Mouse (Mus musculus): Measurements from ENCODE around the gene Smurf2.

DNA sequence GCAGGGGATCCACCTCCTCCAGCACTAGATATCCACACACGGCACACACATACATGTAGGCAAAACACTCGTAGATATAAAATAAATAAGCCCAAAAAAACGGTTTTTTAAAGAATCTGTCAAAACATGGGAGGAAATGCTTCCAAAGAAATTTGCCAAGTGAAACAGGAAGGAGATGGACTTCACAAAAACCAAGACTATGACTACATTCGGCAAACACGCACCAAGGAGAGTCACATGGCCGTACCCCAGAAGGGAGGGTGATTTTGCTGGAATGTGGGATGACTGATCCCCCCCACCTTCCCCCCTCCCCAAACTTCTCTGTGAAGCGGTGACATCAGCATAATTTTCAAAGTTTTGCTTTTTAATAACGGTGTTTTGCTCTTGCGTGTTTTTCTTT lies 33.6 kb upstream of the Smurf2 start:
- no peak for TF ChIP-seq CTCF (IDR thresholded peaks at IDR 0.05)
- TF ChIP-seq EP300 (IDR thresholded peaks at IDR 0.05): no peak

Measured in lung, postnatal 0 days (tissue).